Mouse (Mus musculus): ENCODE data around the gene Unc13d. TPM values are rescaled to one million over a fixed set of nuclear protein-coding genes. Genes with fewer than 3 reads are reported as not detected.

Gene Unc13d
- polyA plus RNA-seq, 1 experiment from 2014 or later: 1.3 TPM

Other genes with a start within 250 kb of the Unc13d start
- 0.09 TPM in 1 of 2 replicates, not detected in the other for gene Myo15b, start 219.6 kb downstream of the Unc13d start, polyA plus RNA-seq (2014; fragmentation: Nextera tagmentation; extraction: Ambion mirVana)
- gene Smim5, start 178.0 kb downstream of the Unc13d start, polyA plus RNA-seq (2014; fragmentation: Nextera tagmentation; extraction: Ambion mirVana): 3.4 and 3.8 TPM in 2 replicates
- 0.40 and 0.65 TPM in 2 replicates for gene Smim6, start 165.9 kb downstream of the Unc13d start, polyA plus RNA-seq (2014; fragmentation: Nextera tagmentation; extraction: Ambion mirVana)
- gene Sap30bp, start 144.7 kb downstream of the Unc13d start, polyA plus RNA-seq (2014; fragmentation: Nextera tagmentation; extraction: Ambion mirVana): 55.8 and 57.1 TPM in 2 replicates
- gene Recql5, start 144.5 kb downstream of the Unc13d start, polyA plus RNA-seq (2014; fragmentation: Nextera tagmentation; extraction: Ambion mirVana): 16.0 and 19.9 TPM in 2 replicates
- gene Itgb4, start 103.3 kb downstream of the Unc13d start, polyA plus RNA-seq (2014; fragmentation: Nextera tagmentation; extraction: Ambion mirVana): 0.36 and 0.82 TPM in 2 replicates
- gene Galk1, start 65.2 kb downstream of the Unc13d start, polyA plus RNA-seq (2014; fragmentation: Nextera tagmentation; extraction: Ambion mirVana): 89.0 and 96.3 TPM in 2 replicates
- gene H3f3b, start 50.0 kb downstream of the Unc13d start, polyA plus RNA-seq (2014; fragmentation: Nextera tagmentation; extraction: Ambion mirVana): 2,172 and 2,203 TPM in 2 replicates
- 25.8 and 26.9 TPM in 2 replicates for gene Unk, start 47.6 kb downstream of the Unc13d start, polyA plus RNA-seq (2014; fragmentation: Nextera tagmentation; extraction: Ambion mirVana)
- 85.4 and 88.6 TPM in 2 replicates for gene Wbp2, start 9.0 kb upstream of the Unc13d start, polyA plus RNA-seq (2014; fragmentation: Nextera tagmentation; extraction: Ambion mirVana)
- 3.0 TPM in 2 replicates for gene Trim47, start 49.2 kb upstream of the Unc13d start, polyA plus RNA-seq (2014; fragmentation: Nextera tagmentation; extraction: Ambion mirVana)
- 1.4 and 2.5 TPM in 2 replicates for gene Trim65, start 53.2 kb upstream of the Unc13d start, polyA plus RNA-seq (2014; fragmentation: Nextera tagmentation; extraction: Ambion mirVana)
- 93.2 and 100 TPM in 2 replicates for gene Mrpl38, start 60.9 kb upstream of the Unc13d start, polyA plus RNA-seq (2014; fragmentation: Nextera tagmentation; extraction: Ambion mirVana)
- 28.4 and 32.1 TPM in 2 replicates for gene Fbf1, start 90.2 kb upstream of the Unc13d start, polyA plus RNA-seq (2014; fragmentation: Nextera tagmentation; extraction: Ambion mirVana)
- 59.4 and 60.7 TPM in 2 replicates for gene Ten1, start 120.9 kb upstream of the Unc13d start, polyA plus RNA-seq (2014; fragmentation: Nextera tagmentation; extraction: Ambion mirVana)
- 31.7 and 36.3 TPM in 2 replicates for gene Acox1, start 121.1 kb upstream of the Unc13d start, polyA plus RNA-seq (2014; fragmentation: Nextera tagmentation; extraction: Ambion mirVana)
- gene Evpl, start 160.1 kb upstream of the Unc13d start, polyA plus RNA-seq (2014; fragmentation: Nextera tagmentation; extraction: Ambion mirVana): 0.49 and 0.52 TPM in 2 replicates
- gene Srp68, start 196.3 kb upstream of the Unc13d start, polyA plus RNA-seq (2014; fragmentation: Nextera tagmentation; extraction: Ambion mirVana): 72.4 and 74.0 TPM in 2 replicates
- gene Galr2, start 203.0 kb upstream of the Unc13d start, polyA plus RNA-seq (2014; fragmentation: Nextera tagmentation; extraction: Ambion mirVana): 0.42 and 0.54 TPM in 2 replicates
- gene Exoc7, start 229.3 kb upstream of the Unc13d start, polyA plus RNA-seq (2014; fragmentation: Nextera tagmentation; extraction: Ambion mirVana): 66.2 and 68.3 TPM in 2 replicates

Measured in hindbrain, embryonic 11.5 days (tissue).